Mouse (Mus musculus) limb, embryonic 10.5 days (tissue): ENCODE measurements around the gene Tpte. TPM values are rescaled to one million over a fixed set of nuclear protein-coding genes. Genes with fewer than 3 reads are reported as not detected.
"Not testable (repeated sequence)": the region's sequence is repeated elsewhere in the genome, so short reads cannot be mapped to it uniquely, and the experiment has no call there.

Source experiments
- DNase-seq: peaks from one replicate; pipeline ENCODE4 v3.0.0-alpha.2; 2017; ENCODE audit warnings: low spot score
- H3K27ac ChIP-seq: fragments of 300-500 bp; sonication (generic); 2 replicates; pipeline ENCODE4 v1.5.1; 2016; ENCODE audit warnings: mild to moderate bottlenecking
- H3K27me3 ChIP-seq: fragments of 300-500 bp; sonication (generic); 2 replicates; pipeline ENCODE4 v1.6.1; 2016; ENCODE audit warnings: low read depth, mild to moderate bottlenecking; ENCODE audit not compliant: poor library complexity, severe bottlenecking
- H3K36me3 ChIP-seq: fragments of 300-500 bp; sonication (generic); 2 replicates; pipeline ENCODE4 v1.6.1; 2016; ENCODE audit warnings: mild to moderate bottlenecking, moderate library complexity
- H3K4me1 ChIP-seq: fragments of 300-500 bp; sonication (generic); 2 replicates; pipeline ENCODE4 v1.6.1; 2016
- H3K4me3 ChIP-seq: fragments of 300-500 bp; sonication (generic); 2 replicates; pipeline ENCODE4 v1.5.1; 2016; ENCODE audit warnings: mild to moderate bottlenecking, moderate library complexity
- H3K9me3 ChIP-seq: fragments of 300-500 bp; sonication (generic); replicated peaks from 2 replicates; pipeline ENCODE4 v1.6.1; 2016; ENCODE audit warnings: mild to moderate bottlenecking
- WGBS: fragments of 180-500 bp; shearing (Covaris S2); methylation state at CpG from one replicate; pipeline ENCODE4 v1.1.7; 2016; 5-methylcytosine and 5-hydroxymethylcytosine counted together
- polyA plus RNA-seq: library from polyadenylated mRNA; unstranded; fragments of >200 nt; fragmentation: Nextera tagmentation; extraction: Ambion mirVana; gene quantifications from 2 replicates; pipeline ENCODE4 v1.2.1, GENCODE M21; 2016

Gene Tpte
- polyA plus RNA-seq, 1 experiment from 2014 or later: not detected

GRCm38 (mm10) chr8:22273142-22273541 lies 10.1 kb upstream of the Tpte start:
- Histone ChIP-seq H3K36me3 (no peaks in the 10 kb centered on the region), H3K27me3 (no peaks in the 10 kb centered on the region), H3K4me1 (no peaks in the 10 kb centered on the region), H3K4me3 (no peak overlapping the region), H3K9me3 (no peaks in the 10 kb centered on the region), H3K27ac (no peak overlapping the region)
- 96% methylated on average over 3 of the region's 3 CpGs for WGBS
- no peak for DNase-seq

DNA sequence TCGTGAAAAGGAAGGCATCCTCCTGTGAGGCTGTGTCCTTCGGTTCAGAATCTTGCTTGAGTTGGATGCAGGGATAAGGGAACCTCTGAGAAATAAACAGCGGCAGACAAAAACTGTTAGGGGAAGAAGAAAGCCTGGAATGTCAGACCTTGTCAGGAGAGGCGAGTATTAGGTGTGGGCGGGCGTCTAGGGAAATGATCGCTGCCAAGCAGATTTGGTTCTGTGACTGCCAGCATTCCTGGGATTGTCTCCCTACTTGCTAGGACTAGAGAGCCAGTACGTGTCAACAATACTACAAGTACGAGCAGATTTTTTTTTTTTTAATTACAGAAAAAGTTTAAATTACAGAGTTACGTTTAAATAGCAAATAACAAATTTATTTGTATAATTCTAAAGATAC lies 8.6 kb upstream of the Tpte start:
- H3K27me3 ChIP-seq: no peaks in the 10 kb centered on the region
- no peaks in the 10 kb centered on the region for H3K36me3 ChIP-seq
- no peak for DNase-seq
- WGBS: 77% methylated on average over 10 of the region's 10 CpGs
- H3K4me3 ChIP-seq: no peak overlapping the region
- H3K4me1 ChIP-seq: no peaks in the 10 kb centered on the region
- H3K9me3 ChIP-seq: no peaks in the 10 kb centered on the region
- no peak overlapping the region for H3K27ac ChIP-seq

DNA sequence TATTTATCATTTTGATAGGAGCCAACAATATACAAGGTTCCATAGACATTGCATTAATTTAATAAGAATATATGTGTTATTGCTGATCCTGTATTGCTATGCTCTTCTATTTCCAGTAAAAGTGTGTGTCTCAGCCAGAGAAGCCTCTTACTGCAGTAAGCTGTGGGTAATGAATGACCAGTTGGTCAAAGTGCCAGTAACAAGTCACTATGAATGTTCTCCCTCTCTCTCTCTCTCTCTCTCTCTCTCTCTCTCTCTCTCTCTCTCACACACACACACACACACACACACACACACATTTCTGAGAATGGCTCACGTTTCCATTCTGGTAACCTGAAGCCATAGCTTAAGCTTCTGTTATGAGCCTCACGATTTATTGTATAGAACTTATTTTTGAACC lies 19.1 kb downstream of the Tpte start:
- H3K27ac ChIP-seq: no peak overlapping the region
- peaks cover 7% of the 10 kb centered on the region for H3K4me1 ChIP-seq
- H3K36me3 ChIP-seq: no peaks in the 10 kb centered on the region
- no peak overlapping the region for H3K4me3 ChIP-seq
- H3K27me3 ChIP-seq: no peaks in the 10 kb centered on the region
- 70% methylated on average over 2 of the region's 2 CpGs for WGBS
- no peaks in the 10 kb centered on the region for H3K9me3 ChIP-seq
- no peak for DNase-seq

DNA sequence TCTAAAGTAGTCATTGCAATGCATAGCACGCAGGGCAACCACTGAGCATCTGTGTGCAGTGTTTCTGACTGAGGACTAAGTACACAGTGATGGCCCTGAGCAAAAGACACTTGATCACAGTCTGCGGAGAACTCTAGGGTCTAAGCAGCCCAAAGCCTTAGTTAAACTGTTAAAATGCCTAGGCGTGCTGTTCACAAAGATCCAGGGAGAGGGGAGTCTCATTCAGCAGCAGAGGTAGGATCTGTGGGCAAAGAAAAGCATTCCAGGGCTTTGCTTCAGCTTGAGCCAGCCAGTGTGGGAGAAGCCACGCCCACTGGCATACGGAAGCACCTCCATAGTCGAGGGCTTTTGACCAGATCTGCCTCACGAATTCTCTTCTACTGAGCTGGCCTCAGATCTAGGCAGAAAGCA lies 19.7 kb downstream of the Tpte start:
- H3K4me1 ChIP-seq: peaks cover 7% of the 10 kb centered on the region
- DNase-seq: peak; percentile 41
- H3K27me3 ChIP-seq: no peaks in the 10 kb centered on the region
- no peaks in the 10 kb centered on the region for H3K36me3 ChIP-seq
- peak overlapping the region; percentile 26 for H3K4me3 ChIP-seq
- no peaks in the 10 kb centered on the region for H3K9me3 ChIP-seq
- 26% methylated on average over 7 of the region's 7 CpGs for WGBS
- H3K27ac ChIP-seq: peak overlapping the region; percentile 50; the same call in 1 of the 2 replicates

GRCm38 (mm10) chr8:22304045-22304444 lies 20.8 kb downstream of the Tpte start:
- not testable (repeated sequence) for H3K36me3 ChIP-seq, H3K4me1 ChIP-seq
- 91% methylated on average over 9 of the region's 9 CpGs for WGBS

GRCm38 (mm10) chr8:22306999-22307398 lies 23.8 kb downstream of the Tpte start:
- WGBS: 79% methylated on average over 10 of the region's 10 CpGs
- Histone ChIP-seq H3K27me3 (no peaks in the 10 kb centered on the region), H3K36me3 (no peaks in the 10 kb centered on the region), H3K9me3 (no peaks in the 10 kb centered on the region), H3K4me3 (no peak overlapping the region), H3K4me1 (peaks cover 7% of the 10 kb centered on the region), H3K27ac (no peak overlapping the region)
- DNase-seq: no peak

More at GRCm38 (mm10) chr8:22304045-22304444, 20.8 kb downstream of the Tpte start:
- not testable (repeated sequence) for H3K4me3 ChIP-seq, H3K27me3 ChIP-seq, DNase-seq, H3K27ac ChIP-seq, H3K9me3 ChIP-seq

GRCm38 (mm10) chr8:22311446-22311845 lies 28.2 kb downstream of the Tpte start:
- no peaks in the 10 kb centered on the region for H3K36me3 ChIP-seq
- DNase-seq: no peak
- H3K27me3 ChIP-seq: no peaks in the 10 kb centered on the region
- no peaks in the 10 kb centered on the region for H3K9me3 ChIP-seq
- H3K27ac ChIP-seq: no peak overlapping the region
- WGBS: 70% methylated on average over 9 of the region's 9 CpGs
- H3K4me3 ChIP-seq: no peak overlapping the region
- H3K4me1 ChIP-seq: no peaks in the 10 kb centered on the region

- Histone ChIP-seq H3K9me3 (no peaks in the 10 kb centered on the region), H3K4me1 (no peaks in the 10 kb centered on the region; the same call in 1 of the 2 replicates), H3K4me3 (no peak overlapping the region), H3K27ac (no peak overlapping the region), H3K36me3 (no peaks in the 10 kb centered on the region), H3K27me3 (no peaks in the 10 kb centered on the region)
- no peak for DNase-seq
- 88% methylated on average over 13 of the region's 13 CpGs for WGBS
These were observed 52.2 kb downstream of the Tpte start for GRCm38 (mm10) chr8:22335426-22335825.

DNA sequence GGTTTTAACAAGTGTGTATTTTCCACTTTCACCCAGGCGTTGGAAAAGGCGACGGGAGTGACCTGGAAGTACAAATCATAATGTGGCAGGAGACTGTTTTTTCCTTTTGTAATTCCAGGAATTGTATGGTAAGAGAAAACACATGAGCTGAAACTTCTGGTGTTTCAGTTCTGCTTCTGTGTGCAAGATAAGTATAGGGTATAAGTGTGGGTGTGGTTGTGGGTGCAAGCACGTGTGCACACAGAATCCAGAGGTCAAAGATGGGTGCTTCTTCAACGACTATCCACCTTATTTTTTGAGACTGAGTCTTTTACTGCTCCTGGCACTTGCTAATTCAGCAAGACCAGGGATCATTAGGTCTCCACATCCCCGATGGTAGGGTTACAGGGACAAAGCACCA lies 76.1 kb downstream of the Tpte start:
- Histone ChIP-seq H3K4me3 (no peak overlapping the region), H3K27me3 (no peaks in the 10 kb centered on the region), H3K9me3 (no peaks in the 10 kb centered on the region), H3K27ac (no peak overlapping the region), H3K4me1 (no peaks in the 10 kb centered on the region), H3K36me3 (no peaks in the 10 kb centered on the region)
- WGBS: 88% methylated on average over 6 of the region's 6 CpGs
- no peak for DNase-seq

DNA sequence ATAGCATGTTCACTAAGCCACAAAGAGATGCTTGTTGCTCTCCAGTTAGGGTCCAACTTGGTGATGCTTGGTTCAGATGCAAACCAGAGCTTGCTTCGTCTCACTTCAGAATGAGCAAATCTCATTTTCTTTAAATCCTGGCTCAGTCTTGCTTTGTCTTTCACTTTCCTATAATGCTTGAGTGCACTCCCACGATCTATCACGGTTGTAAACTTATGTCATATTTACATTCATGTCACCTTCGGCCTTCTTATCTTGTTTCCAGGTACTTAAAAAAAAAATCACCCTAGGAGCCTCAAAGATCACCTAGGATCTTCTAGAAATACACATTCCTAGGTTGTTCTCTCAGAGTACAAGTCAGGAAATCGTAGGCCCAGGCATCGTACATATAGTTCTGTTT lies 76.6 kb downstream of the Tpte start:
- Histone ChIP-seq H3K4me3 (no peak overlapping the region), H3K9me3 (no peaks in the 10 kb centered on the region), H3K27ac (no peak overlapping the region), H3K27me3 (no peaks in the 10 kb centered on the region), H3K4me1 (no peaks in the 10 kb centered on the region), H3K36me3 (no peaks in the 10 kb centered on the region)
- no peak for DNase-seq
- WGBS: 95% methylated on average over 6 of the region's 6 CpGs

GRCm38 (mm10) chr8:22376311-22376710 lies 93.1 kb downstream of the Tpte start:
- no peak for DNase-seq
- H3K27ac ChIP-seq: no peak overlapping the region
- H3K27me3 ChIP-seq: no peaks in the 10 kb centered on the region
- WGBS: 91% methylated on average over 5 of the region's 5 CpGs
- H3K4me1 ChIP-seq: no peaks in the 10 kb centered on the region
- no peak overlapping the region for H3K4me3 ChIP-seq
- peaks cover 22% of the 10 kb centered on the region for H3K36me3 ChIP-seq
- H3K9me3 ChIP-seq: no peaks in the 10 kb centered on the region

GRCm38 (mm10) chr8:22376903-22377302 lies 93.7 kb downstream of the Tpte start:
- 53% methylated on average over 5 of the region's 5 CpGs for WGBS
- Histone ChIP-seq H3K27ac (no peak overlapping the region), H3K9me3 (no peaks in the 10 kb centered on the region), H3K27me3 (no peaks in the 10 kb centered on the region), H3K36me3 (peaks cover 28% of the 10 kb centered on the region), H3K4me3 (no peak overlapping the region), H3K4me1 (no peaks in the 10 kb centered on the region)
- DNase-seq: peak; percentile 44

DNA sequence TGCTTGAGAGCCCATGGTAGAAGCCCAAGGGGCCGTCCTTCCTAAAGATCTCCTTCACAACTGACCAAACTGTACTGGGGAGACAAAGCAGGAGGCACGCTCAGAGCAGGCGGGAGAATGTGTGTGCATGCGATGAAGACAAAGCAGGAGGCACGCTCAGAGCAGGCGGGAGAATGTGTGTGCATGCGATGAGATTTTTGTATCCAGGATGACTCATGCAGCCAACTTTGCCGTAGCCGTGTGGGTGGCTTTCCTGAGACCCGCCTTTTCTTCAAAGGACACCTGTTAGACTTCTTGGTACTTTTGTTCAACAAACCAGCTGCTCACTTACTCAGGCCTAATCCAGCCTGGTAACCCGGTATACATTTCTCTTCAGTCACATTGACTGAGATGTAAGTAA lies 97.7 kb downstream of the Tpte start:
- Histone ChIP-seq H3K4me1 (no peaks in the 10 kb centered on the region), H3K27ac (no peak overlapping the region), H3K36me3 (peaks cover 58% of the 10 kb centered on the region), H3K4me3 (no peak overlapping the region), H3K27me3 (no peaks in the 10 kb centered on the region), H3K9me3 (no peaks in the 10 kb centered on the region)
- no peak for DNase-seq
- WGBS: 95% methylated on average over 11 of the region's 11 CpGs

DNA sequence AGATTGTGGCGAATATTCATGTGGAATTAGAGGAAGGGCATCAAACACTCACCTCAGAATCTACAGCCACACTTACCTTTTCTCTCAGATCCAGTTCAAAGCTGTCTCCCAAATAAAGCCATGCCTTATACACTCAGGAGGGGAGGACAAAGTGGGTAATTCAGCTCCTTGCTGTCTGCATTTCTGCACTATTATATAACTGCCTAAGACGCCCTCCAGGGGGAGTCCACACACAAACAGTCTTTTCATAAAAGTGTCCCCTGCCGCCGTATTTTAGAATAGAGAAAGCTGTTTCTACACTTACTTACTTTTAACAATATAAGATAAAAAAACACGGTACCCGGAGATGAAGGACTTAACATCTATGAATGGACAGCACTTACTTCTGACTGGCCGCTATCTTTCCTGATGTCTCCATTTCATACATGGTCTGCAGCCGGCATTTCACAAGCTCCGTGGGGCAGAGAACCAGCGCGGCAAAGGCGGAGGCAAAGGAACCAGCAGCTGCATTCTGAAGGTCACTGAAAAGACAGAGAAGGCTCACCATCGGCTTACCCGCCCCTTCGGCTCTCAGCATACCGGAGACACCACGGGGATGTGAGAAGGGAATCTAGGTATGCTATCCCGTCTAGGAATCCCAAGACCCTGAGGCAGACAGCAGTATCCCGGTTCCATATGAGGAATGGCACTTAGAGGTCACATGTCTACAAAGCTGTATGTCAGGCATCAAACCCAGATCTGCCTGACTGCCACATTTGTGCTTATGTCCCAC lies 99.8 kb downstream of the Tpte start:
- Histone ChIP-seq H3K4me3 (no peak overlapping the region), H3K27ac (no peak overlapping the region), H3K27me3 (no peaks in the 10 kb centered on the region), H3K36me3 (peaks cover 65% of the 10 kb centered on the region), H3K9me3 (no peaks in the 10 kb centered on the region), H3K4me1 (no peaks in the 10 kb centered on the region)
- no peak for DNase-seq
- WGBS: 92% methylated on average over 19 of the region's 19 CpGs
